Mouse (Mus musculus): ENCODE data around the gene 3110082I17Rik.

GRCm38 (mm10) chr5:139434940-139435339 is 25.4 kb downstream of the 3110082I17Rik start:
- no peak for TF ChIP-seq CTCF (conservative IDR thresholded peaks at IDR 0.05; ENCODE audit: low read length)
- TF ChIP-seq NANOG (IDR thresholded peaks at IDR 0.05; ENCODE audit: borderline replicate concordance, low read length) = no peak
